Mouse (Mus musculus): ENCODE results near the gene Olfr527. TPM values are rescaled to one million over a fixed set of nuclear protein-coding genes. Genes with fewer than 3 reads are reported as not detected.

The Olfr527 gene
- polyA plus RNA-seq (2012; fragmentation: generic; extraction: Trizol) = not detected

GRCm38 (mm10) chr7:140333717-140334116 lies at the start of gene Olfr527:
Gene Olfr527 (plus strand): TSS chr7:140334017.

GRCm38 (mm10) chr7:140320558-140320957 lies 13.3 kb upstream of the Olfr527 start, which contains the start of gene Olfr525:
Gene Olfr525 (plus strand): TSS chr7:140320858.

GRCm38 (mm10) chr7:140361571-140361970 lies 27.8 kb downstream of the Olfr527 start, which contains the start of gene Olfr60:
Gene Olfr60 (minus strand): TSS chr7:140361671.

GRCm38 (mm10) chr7:140376231-140376630 lies 42.4 kb downstream of the Olfr527 start, which contains the start of gene Olfr530:
Gene Olfr530 (minus strand): TSS chr7:140376331.

Other genes with a start within 250 kb of the Olfr527 start
- gene Prap1, start 240.6 kb upstream of the Olfr527 start, polyA plus RNA-seq (2012; fragmentation: generic; extraction: Trizol) = not detected
- 1 to 10 TPM in 1 of 2 experiments, under 1 TPM in 1; 0.11 to 1.5 TPM for gene Fuom, start 231.6 kb upstream of the Olfr527 start, polyA plus RNA-seq (2012; fragmentation: generic; extraction: Trizol)
- gene Paox, start 218.2 kb upstream of the Olfr527 start, polyA plus RNA-seq (2012; fragmentation: generic; extraction: Trizol) = 10 to 100 TPM; 12.0 to 15.9 TPM
- 10 to 100 TPM; 29.4 to 89.8 TPM for gene Echs1, start 217.5 kb upstream of the Olfr527 start, polyA plus RNA-seq (2012; fragmentation: generic; extraction: Trizol)
- 10 to 100 TPM in 1 of 2 experiments, 1 to 10 TPM in 1; 9.2 to 11.8 TPM for gene Mtg1, start 196.5 kb upstream of the Olfr527 start, polyA plus RNA-seq (2012; fragmentation: generic; extraction: Trizol)
- gene Sprn, start 179.1 kb upstream of the Olfr527 start, polyA plus RNA-seq (2012; fragmentation: generic; extraction: Trizol) = not detected
- not detected for gene Olfr522, start 169.3 kb upstream of the Olfr527 start, polyA plus RNA-seq (2012; fragmentation: generic; extraction: Trizol)
- not detected for gene Olfr523, start 160.8 kb upstream of the Olfr527 start, polyA plus RNA-seq (2012; fragmentation: generic; extraction: Trizol)
- not detected for gene Olfr524, start 128.1 kb upstream of the Olfr527 start, polyA plus RNA-seq (2012; fragmentation: generic; extraction: Trizol)
- gene Cd163l1, start 115.8 kb upstream of the Olfr527 start, polyA plus RNA-seq (2012; fragmentation: generic; extraction: Trizol) = not detected
- gene 5830411N06Rik, start 86.7 kb upstream of the Olfr527 start, polyA plus RNA-seq (2012; fragmentation: generic; extraction: Trizol) = not detected
- gene Olfr525, start 13.2 kb upstream of the Olfr527 start, polyA plus RNA-seq (2012; fragmentation: generic; extraction: Trizol) = not detected
- gene Olfr60, start 27.7 kb downstream of the Olfr527 start, polyA plus RNA-seq (2012; fragmentation: generic; extraction: Trizol) = not detected
- gene Olfr530, start 42.3 kb downstream of the Olfr527 start, polyA plus RNA-seq (2012; fragmentation: generic; extraction: Trizol) = not detected
- not detected for gene Olfr531, start 68.9 kb downstream of the Olfr527 start, polyA plus RNA-seq (2012; fragmentation: generic; extraction: Trizol)
- gene Olfr532, start 87.6 kb downstream of the Olfr527 start, polyA plus RNA-seq (2012; fragmentation: generic; extraction: Trizol) = not detected
- not detected for gene Olfr533, start 129.4 kb downstream of the Olfr527 start, polyA plus RNA-seq (2012; fragmentation: generic; extraction: Trizol)
- not detected for gene Olfr535, start 150.2 kb downstream of the Olfr527 start, polyA plus RNA-seq (2012; fragmentation: generic; extraction: Trizol)
- gene Olfr536, start 173.4 kb downstream of the Olfr527 start, polyA plus RNA-seq (2012; fragmentation: generic; extraction: Trizol) = not detected
- gene Olfr538, start 233.9 kb downstream of the Olfr527 start, polyA plus RNA-seq (2012; fragmentation: generic; extraction: Trizol) = not detected